Mouse (Mus musculus) small intestine, adult 2 months (tissue): ENCODE data around the gene Ccr10.

Source experiments
- CTCF ChIP-seq: fragments of 200-500 bp; IDR thresholded peaks from 2 replicates; pipeline ENCODE4 v1.5.1; 2012; ENCODE audit warnings: low read depth, mild to moderate bottlenecking, control low read depth, inconsistent platforms, low read length, moderate library complexity, mixed read lengths; ENCODE audit not compliant: insufficient replicate concordance, insufficient read length; ENCODE audit errors: extremely low read depth
- POLR2A ChIP-seq: fragments of 200-500 bp; IDR thresholded peaks from 2 replicates; pipeline ENCODE4 v1.6.1; 2012; ENCODE audit warnings: low read depth, mild to moderate bottlenecking, control low read depth, inconsistent platforms, low read length, moderate library complexity

DNA sequence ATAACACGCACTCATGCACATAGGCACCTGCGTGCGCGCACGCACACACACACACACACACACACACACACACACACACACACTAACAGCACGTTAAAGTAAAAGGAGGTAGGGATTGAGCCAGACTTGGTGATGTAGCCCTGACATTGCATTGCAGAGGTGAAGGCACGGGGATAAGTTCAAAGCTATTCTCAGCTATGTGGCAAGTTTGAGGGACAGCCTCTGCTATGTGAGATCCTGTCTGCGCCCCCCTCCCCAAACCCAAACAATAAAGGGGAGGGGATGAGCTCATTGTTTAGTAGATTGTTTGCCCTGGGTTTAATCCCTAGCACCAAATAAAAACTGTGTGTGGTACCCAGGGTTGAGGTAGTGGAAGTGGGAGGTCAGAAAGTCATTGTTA lies 34.2 kb downstream of the Ccr10 start:
- TF ChIP-seq CTCF: no peak
- no peak for TF ChIP-seq POLR2A
